Mouse (Mus musculus) monocyte, adult 5-6 weeks (primary cell): ENCODE data around the gene Mob1b. TPM values are rescaled to one million over a fixed set of nuclear protein-coding genes. Genes with fewer than 3 reads are reported as not detected.
"Not testable (repeated sequence)": the region's sequence is repeated elsewhere in the genome, so short reads cannot be mapped to it uniquely, and the experiment has no call there.

ENCODE experiments used
- ATAC-seq: fragments of 153-309, 156-312 bp; replicated peaks from 2 replicates; pipeline ENCODE4 v1.8.0; 2017; ENCODE audit warnings: mild to moderate bottlenecking; ENCODE audit not compliant: low TSS enrichment, insufficient number of reproducible peaks, severe bottlenecking, poor library complexity, low FRiP score
- total RNA-seq: library from RNA; stranded (forward); fragments of 200-1000, 200-491, 200-594 nt; gene quantifications from 3 replicates; pipeline ENCODE4 v1.2.3, GENCODE M21; 2017

Mob1b gene
- total RNA-seq, 1 experiment from 2014 or later: 12.2 TPM

DNA sequence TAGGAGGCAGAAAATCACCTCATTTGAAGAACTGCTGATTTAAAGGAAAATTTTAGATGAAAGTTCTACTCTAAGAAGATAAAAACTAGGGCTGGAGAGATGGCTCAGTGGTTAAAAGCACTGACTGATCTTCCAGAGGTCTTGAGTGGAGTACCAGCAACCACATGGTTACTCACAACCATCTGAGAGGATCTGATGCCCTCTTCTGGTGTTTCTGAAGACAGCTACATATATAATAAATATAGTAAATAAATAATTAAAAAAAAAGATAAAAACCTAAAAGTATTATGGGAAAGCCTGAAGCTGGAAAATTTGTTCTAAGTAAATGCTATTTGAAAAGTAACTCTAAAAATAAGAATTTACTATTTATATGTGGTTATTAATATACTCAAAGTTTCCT is 27.6 kb upstream of the Mob1b start:
- no peak for ATAC-seq

DNA sequence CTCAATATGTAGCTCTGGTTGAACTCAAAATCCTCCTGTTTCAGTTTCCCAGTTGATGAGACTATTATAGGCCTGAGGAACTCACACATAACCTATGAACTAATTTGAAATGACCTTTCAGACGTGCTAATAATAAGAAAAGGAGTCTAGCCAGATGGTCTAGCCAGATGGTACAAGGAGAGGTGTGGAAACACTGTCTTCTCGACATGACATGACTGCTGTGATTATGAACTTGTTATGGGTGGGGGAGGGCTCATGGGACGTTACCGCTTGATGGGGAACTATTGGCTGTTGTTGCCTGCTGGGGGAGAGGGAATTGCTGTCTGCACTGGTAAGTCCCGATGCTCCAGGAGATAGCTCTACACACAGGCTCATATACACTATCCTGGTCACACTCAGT is 23.4 kb upstream of the Mob1b start:
- no peak for ATAC-seq

DNA sequence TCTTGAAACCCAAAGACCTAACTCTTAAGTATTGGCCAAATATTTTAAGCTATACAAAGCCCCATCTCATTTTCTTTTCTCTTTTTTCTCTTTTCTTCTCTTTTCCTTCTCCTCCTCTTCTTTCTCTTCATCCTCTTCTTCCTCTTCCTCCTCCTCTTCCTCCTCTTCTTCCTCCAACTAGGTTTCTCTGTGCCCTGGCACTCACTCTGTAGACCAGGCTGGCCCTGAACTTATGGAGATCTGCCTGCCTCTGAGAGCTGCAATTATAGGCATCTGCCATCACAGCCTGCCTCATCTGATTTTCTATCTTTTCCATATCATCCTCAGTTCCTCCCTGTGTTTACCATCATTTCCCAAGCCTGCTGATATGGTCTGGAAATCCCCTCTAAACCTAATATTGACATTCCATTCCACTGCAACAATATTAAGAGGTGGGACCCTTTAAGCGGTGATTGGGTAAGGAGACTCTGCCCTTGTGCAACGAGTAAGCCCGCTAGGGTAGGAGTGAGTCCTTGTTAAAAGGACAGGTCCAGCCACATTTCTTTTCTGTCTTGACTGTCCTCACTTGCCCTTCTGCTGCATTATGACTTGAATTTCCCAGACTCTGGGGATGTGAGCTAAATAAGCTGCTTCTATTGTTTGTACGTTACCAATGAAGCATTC is 21.3 kb upstream of the Mob1b start:
- no peak for ATAC-seq

DNA sequence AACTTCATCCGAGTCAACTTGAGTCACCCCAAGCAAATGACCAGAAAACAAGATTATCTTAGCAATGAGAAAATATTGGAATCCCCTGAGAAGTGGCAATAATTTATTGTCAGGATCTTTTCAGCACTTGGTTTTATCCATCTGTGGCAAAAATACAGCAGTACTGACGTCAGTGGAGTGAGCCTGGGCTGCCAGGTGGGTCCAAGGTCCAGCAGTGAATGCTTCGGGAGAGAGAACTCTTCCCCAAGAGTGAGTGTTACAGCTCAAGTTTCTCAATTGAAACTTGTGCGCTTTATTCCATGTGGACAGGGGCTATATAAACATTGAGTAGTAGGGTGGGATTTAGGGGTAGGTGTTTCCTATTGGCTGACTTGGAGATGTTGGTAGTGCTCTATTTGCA is 18.6 kb upstream of the Mob1b start:
- ATAC-seq: no peak

DNA sequence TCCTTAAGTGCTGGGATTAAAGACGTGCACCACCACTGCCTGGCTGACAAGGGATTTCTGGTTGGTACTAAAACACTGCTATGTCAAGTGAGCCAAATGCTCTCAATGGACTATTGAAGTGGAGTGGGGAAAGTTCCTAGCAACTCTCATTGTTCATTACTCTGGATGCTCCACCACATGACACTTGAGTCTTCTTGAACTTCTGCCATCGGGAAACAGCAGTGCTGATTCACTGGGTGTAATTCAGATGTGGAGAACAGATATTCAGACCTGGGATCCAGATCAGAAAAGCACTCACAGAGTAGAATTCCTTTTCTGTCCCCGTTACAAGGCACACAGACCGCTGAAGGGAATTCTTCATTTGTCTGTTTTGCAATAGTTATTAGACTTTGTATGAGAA is 17.1 kb upstream of the Mob1b start:
- no peak for ATAC-seq

DNA sequence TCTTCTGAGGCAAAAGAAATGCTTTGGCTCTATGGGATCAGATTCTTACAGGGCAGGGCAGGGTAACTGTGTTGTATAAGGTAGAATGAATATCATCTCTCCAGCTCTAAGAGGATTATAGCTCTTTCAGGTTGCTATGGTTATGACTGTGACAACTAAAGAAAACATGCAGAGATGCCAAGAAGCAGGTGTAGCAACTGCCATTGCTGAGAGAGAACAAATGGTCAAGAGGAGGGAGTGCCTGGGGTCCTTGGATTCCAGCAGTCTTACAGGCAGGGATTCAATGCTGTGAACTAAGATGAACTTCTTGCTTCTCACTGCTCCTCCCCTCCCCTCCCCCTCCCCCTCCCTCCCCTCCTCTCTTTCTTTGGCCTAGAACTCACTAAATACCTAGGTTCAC is 9.5 kb upstream of the Mob1b start:
- no peak for ATAC-seq

DNA sequence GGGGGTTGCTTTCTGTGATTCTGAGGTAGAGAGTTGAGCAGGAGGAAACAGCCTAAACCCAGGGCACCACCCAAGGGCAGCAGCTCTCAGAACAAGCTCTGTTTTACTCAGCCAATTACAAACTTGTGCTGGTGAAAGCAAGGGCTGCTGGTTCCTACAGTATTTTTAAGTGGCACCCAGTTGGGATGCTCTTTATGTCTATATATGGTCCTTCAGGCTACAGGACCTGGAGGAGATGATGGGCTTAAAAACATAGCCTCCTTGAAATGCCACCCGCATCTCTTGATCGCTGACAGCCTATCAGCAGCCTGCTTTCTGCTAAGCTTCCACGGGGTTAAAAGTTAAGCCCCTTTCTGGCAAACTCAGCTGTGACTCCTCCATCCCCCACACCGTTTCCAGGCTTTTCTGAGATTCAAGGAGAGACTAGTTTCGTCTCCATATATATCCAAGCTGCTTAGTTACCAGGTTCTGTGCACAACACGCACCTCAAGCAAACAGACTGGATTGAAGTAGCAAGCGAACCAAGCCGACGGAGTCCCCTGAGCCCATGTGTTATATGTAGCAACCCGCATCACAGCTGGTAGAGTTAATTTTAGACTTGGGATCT is 8.9 kb upstream of the Mob1b start:
- ATAC-seq: no peak

DNA sequence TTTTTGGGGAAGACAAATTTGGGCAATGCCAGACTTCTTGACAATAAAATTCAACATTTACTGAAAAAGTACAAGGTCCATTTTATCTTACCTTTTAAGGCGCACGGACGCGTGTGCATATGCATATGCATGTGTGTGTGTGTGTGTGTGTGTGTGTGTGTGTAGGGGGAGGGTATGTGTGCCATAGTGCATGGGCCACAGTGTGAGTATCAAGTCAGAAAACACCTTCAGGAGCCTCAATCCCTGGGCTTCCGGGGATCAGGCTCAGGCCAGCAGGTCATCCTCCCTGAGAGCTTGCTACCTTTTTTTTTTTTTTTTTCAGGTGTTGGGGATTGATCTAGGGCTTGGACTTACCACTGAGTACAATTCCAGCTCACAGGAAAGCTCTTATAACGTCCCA is 8.3 kb upstream of the Mob1b start:
- ATAC-seq: no peak

DNA sequence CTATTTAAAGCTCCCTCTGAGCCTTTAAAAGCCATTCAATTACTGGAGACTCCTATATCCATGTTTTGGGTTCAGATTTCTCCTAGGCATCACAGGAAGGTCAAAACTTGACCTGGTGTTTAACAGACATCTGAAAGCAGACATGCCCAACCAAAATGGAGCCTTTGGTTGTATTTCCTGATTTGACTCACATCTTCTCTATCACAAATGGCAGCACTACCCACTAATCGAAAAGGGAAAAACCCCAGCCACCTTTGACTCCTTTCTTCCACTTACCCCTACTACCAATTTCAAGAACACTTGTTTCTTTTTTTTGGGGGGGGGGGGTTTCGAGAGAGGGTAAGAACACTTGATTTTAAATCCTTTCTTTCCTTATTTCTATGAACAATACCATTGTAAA is 3.7 kb upstream of the Mob1b start:
- ATAC-seq: no peak

DNA sequence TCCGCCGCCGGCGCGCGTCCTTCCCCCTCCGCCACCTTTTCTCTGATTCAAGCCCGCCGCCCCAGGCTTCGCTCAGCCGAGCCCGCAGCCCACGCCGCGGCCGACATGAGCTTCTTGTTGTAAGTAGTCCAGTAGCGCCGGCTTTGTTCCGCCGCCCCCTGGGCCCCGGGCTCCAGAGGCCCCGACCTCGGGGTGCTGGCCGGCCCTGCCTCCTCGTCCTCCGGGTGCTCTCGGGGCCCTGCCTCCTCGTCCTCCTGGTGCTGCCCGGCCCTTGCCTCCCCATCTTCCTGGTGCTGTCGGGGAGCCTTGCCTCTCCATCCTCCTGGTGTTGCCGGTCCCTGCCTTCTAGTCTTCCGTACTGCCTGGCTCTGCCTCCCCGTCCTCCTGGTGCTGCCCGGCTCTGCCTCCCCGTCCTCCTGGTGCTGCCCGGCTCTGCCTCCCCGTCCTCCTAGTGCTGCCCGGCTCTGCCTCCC is 384 bp downstream of the Mob1b start:
- ATAC-seq: peak; percentile 33; the same call in 1 of the 2 replicates

DNA sequence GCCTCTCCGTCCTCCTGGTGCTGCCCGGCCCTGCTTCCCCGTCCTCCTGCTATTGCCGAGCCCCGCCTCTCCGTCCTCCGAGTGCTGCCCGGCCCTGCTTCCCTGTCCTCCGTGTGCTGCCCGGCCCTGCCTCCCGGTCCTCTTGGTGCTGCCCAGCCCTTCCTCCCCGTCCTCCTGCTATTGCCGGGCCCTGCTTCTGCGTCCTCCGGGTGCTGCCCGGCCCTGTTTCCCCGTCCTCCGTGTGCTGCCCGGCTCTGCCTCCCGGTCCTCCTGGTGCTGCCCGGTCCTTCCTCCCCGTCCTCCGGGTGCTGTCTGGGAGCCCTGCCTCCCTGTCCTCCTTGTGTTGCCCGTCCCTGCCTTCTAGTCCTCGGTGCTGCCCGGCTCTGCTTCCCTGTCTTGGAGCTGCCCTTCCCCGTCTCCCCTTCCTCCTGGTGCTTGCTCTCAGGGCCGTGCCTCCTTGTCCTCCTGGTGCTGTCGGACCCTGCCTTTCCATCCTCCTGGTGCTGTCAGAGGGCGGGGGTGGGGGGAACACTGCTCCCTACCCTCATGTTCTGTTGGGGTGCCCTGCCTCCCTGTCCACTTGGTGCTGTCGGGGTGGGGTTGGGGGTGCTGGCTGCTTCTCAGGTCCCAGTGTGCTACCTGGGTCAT is 1.0 kb downstream of the Mob1b start:
- ATAC-seq: peak; percentile 48

DNA sequence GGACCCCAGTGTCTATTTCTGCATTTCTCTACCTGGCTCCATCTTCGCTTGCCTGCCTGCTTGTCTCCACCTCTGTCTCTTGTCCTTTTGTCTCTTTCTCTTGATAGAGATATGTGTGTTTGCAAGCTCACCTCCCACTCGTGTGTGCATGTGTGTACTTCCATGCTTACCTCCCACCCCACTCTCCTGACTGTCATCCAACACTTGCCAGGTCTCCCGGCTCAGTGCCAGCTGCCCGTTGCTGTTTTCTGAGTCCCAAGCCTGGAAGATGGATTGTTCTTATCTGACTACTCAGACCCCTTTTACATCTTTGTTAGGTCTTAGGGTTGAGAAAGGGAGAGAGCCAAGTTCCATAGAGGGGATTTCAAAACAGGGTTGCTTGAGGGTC is 1.6 kb downstream of the Mob1b start:
- no peak for ATAC-seq

DNA sequence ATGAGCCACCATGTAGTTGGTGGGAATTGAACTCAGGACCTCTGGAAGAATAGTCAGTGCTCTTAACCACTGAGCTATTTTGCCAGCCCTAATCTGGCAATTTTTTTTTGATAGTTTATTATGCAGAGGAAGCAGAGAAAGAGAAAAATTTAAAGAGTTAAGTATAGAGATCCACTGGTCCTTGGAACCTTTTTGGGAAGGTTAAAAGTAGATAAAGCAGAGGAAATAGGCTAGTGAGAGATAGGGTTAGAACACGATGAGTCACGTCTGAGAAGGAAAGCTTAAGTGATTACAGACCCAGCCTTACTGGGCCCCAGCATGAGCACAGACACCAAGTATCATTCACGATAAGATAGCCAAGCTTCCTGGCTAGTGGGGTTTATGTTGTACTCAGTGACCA is 3.4 kb downstream of the Mob1b start:
- no peak for ATAC-seq

DNA sequence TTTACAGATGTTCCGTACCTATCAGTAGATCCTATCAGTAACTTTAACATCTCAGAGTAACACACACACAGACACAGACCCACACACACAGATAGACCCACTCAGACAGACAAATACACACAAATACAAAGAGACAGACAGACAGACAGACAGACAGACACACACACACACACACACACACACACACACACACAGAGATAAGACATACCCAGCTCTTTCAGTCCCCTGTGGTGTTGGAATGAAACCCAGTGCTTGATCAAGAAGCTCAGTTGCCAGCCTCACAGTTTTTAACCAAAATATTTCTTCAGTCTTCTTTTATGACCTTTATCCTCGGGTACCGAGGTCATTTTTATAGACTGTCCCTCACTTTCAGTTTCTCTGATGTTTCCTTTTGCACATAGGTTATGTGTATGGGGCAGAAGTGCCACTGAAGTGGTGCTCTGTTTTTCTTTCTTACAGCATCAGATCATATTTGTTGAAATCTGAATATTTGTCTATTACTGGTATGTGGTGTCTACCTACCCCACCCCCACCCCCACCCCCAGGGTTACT is 7.0 kb downstream of the Mob1b start:
- ATAC-seq: no peak

DNA sequence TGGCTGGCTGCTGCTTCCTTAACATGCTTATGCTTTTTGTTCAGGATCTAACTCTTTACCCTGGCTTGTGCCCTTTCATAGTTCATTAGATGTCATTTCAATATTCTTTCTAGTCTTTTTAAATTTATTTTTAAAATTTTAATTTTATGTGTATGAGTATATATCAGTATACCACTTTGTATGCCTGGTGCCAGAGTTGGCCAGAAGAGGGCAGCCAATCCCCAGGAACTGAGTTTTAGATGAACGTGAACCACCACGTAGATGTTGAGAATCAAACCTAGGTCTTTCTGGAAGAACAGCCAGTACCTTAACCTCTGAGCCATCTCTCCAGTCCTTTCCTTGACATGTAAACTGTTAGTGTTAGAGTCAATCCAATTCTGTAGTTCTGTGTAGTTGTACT is 14.1 kb downstream of the Mob1b start:
- ATAC-seq: no peak

DNA sequence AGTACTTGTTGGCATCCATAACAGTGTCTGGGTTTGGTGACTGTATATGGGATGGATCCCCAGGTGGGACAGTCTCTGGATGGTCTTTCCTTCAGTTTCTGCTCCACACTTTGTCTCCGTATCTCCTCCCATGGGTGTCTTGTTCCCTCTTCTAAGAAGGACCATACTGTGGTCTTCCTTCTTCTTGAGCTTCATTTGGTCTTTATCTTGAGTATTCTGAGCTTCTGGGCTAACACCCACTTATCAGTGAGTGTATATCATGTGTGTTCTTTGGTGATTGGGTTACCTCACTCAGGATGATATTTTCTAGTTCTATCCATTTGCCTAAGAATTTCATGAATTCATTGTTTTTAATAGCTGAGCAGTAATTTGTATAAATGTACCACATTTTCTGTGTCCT is 20.4 kb downstream of the Mob1b start:
- ATAC-seq: not testable (repeated sequence)

DNA sequence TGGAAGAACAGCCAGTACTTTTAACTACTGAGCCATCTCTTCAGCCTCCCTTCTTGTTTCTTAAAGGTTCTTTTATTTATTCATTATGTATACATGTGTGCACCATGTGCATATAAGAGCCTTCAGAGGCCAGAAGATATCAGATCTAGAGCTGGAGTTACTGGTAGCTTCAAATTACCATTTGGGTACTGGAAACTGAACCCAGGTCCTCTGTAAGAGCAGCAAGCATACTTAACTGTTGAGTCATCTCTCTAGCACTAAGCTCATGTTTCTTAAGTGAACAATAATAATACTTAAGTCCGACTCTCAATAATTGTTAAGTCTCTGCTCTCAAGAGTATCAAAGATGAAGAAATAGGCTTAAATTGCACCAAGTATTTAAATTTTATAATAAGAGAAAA is 27.1 kb downstream of the Mob1b start:
- ATAC-seq: no peak

DNA sequence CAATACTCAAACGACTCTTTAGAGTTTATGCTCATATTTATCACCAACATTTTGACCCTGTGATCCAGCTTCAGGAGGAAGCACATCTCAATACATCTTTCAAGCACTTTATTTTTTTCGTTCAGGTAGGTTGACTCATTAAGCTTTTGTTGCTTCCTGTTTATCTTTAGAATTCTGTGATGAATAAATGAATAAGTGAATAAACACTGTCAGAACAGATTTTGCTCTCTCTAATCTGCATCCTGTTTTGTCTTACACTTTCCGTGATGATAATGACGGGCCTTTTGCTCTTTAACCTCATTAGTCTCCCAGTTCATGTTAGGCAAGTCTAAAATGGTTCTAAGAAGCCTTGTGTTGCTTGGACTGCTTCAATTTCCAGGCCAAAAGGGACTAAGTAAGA is 32.5 kb downstream of the Mob1b start:
- ATAC-seq: no peak

DNA sequence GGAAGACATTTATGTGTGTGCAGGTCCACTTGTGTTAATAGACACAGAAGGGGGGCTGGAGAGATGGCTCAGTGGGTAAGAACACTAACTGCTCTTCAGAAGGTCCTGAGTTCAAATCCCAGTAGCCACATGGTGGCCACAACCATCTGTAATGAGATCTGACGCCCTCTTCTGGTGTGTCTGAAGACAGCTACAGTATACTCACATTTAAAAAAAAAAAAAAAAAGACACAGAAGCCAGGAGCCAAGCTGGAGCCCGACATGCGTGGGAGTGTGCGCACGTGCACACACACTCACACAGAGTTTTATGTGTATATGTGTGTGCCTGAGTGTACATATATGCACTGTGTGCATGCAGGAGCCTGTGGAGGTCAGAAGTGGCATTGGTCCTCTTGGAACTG is 42.0 kb downstream of the Mob1b start:
- ATAC-seq: no peak

DNA sequence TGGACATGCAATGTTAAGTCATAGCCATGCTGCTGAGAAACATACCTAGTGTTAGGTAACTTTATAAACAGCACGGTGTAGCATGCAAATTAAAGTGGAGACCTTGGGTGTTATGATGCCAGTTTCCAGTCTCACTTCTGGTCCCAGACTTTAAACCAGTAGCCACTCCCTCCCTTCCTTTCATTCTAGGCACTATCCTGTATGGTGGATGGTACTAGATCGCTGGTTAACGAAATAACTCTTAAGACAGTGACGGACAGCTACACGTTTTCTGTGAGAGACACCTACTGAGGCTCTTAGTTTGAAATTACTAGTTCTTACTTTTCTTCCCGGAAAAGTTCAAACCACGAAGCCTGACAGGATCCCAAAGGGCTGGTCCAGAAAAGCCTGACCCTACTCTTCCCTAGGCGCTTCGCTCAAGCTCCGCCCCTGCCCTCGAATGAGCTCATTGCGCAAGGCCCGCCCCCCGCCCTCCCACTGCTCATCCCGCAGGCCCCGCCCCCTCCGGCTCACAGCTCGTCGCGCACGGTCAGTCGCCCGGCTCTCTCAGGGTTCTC is 43.9 kb downstream of the Mob1b start:
- no peak for ATAC-seq
